Mouse (Mus musculus): ENCODE measurements around the gene Slfn2.
"Not testable (repeated sequence)": the region's sequence is repeated elsewhere in the genome, so short reads cannot be mapped to it uniquely, and the experiment has no call there.

Gene Slfn2

GRCm38 (mm10) chr11:83064946-83065345 lies at the start of gene Slfn2:
Slfn2 (plus strand) TSS chr11:83065112.
- DNase-seq (ENCODE audit: low spot score): no peak

DNA sequence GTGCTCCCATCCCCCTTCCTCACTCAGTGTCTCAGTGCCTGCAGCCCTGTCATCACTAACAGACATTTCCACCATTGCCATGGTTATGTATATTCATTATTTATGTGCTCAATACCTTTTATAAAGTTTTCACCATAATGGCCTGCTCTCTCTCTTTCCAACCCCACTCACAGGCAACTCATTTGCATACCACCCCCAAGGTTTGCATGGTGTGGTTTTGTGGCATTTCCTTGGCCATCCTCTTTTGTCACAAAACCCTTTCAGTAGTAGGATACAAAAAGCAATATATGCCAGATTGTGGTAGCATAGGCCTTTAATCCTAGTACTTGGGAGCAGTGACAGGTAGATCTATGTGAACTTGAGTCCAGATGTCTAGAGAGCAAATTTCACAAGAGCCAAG lies 48.8 kb upstream of the Slfn2 start:
- DNase-seq (ENCODE audit: low spot score): no peak

GRCm38 (mm10) chr11:83019561-83020519 lies 45.1 kb upstream of the Slfn2 start:
- DNase-seq (ENCODE audit: low spot score): not testable (repeated sequence)

DNA sequence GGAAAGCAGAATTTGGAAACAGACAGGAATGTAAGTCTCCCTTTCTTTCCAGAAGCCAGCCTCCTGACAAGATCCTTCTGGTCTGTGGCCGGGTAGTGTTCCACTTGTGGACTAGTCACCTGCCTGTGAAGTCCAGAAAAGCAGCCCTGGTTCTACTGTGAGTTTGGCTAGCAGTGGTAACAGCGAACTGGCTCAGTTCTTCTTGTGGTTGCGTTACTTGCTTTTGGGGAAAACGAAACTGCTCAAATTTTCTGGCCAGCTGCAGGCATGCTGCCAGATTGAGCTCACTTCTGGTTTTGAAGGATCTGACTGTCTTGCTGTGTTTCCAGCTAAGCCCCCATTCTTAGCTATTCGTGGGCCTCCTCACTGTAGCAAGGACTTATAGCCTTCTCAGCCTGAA lies 44.3 kb upstream of the Slfn2 start, which contains the start of gene Slfn8:
Gene Slfn8 (minus strand): TSS at position 190 of the 400 bp plus-strand sequence.
- peak; percentile 67 for DNase-seq (ENCODE audit: low spot score)

DNA sequence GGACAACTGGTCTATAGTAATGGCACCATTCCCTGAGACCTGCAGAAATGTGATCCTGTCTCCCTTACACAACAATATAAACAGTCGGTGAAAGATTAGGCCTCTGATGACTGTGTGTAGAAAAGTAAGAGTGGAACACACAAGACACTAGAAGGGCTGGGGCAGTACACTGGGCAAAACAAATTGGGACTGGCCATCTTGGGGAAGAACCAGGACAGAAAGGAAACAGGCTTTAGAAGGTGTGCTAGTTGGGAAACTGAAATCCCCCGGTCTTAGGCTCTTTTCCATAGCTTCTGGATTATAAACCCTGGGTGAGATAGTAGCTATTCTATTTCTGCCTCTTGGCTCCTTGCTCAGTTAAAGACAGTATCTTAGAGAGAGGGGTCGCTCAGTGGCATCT lies 26.2 kb upstream of the Slfn2 start:
- DNase-seq (ENCODE audit: low spot score): not testable (repeated sequence)

GRCm38 (mm10) chr11:83039156-83039555 lies 25.8 kb upstream of the Slfn2 start:
- DNase-seq (ENCODE audit: low spot score): no peak

- DNase-seq (ENCODE audit: low spot score): no peak
These were observed 25.1 kb upstream of the Slfn2 start for GRCm38 (mm10) chr11:83039796-83040195.

DNA sequence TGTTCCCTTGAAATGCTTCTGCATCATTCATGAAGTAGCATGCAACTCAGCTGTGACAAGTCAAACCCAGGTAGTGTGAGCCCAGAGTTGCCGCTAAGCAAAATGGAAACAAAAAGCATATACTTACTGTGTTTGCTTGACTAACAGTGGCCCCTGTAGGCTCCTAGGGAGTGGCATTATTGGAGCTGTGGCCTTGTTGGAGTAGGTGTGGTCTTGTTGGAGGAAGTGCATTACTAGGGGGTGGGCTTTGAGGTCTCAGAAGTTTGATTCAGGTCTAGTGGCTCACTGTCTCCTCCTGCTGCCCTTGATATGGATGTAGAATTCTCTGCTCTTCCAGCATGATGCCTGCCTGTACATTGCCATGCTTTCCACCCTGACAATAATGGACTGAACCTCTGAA lies 24.6 kb upstream of the Slfn2 start:
- DNase-seq (ENCODE audit: low spot score): no peak

GRCm38 (mm10) chr11:83041000-83041399 lies 23.9 kb upstream of the Slfn2 start:
- DNase-seq (ENCODE audit: low spot score): no peak

DNA sequence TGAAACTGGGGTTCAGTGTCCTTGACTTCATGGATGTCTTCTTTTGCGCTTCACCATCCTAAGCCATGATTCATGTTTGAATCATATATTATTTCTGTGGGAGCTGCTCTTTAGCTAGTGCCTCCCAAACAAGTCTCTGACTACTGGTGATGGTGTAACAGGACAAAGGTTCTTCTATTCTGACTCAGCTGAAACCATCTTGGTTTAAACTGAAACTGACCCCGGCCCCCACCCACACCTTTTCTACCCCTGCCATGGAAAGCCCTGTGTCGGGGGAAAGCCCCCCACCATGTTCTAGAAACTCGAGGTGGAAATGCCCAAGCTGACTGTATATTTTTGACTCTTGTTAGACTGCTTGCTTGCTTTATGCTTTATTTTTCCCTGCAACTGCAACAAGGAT lies 21.0 kb upstream of the Slfn2 start:
- DNase-seq (ENCODE audit: low spot score): no peak

GRCm38 (mm10) chr11:83045642-83046041 lies 19.3 kb upstream of the Slfn2 start:
- DNase-seq (ENCODE audit: low spot score): no peak

DNA sequence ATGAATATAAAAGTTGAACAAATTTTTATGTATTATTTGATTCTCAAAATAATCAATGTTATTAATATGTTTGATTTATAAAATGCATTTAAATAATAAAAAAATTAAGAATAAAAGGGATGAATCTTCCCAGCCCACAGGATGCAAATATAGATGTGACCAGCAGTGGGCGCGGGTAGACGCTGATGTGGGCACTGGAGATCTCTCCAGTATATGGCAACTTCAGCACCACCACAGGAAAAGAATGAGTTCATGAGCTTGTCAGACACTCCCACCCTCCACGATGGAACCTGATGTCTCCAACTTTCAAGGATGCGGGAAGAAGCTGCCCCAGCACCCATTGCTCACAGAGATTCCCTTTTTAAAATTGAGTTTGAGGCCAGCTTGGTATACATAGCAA lies 7.0 kb upstream of the Slfn2 start:
- peak; percentile 70 for DNase-seq (ENCODE audit: low spot score)

DNA sequence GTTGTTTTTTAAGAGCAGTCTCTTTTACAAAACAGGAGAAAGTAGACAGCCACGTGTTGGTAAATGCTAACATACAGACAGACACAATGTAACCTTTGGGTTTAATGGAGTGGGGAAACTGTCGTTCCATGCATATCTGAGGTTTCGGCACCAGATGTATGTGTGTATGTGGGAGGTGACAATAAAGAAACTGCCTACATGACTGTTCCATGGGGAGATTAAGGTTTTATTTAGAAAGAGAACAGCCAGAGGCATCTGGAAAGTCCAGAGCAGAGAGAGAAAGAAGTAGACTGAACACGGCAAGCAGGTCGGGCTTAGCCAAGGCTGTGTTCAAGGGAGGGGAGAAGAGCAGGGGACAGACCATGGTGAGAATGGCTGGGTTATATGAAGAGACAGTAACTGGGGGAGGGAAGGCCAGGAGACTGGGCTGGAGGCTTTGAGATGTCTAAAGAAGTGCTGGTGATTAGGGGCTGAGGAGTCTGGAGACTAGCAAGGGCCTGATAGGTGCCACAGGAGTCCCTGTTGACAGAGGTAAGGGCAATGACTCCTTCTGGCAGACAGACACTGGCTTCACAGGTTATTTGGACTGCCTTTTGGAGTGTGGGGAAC lies 4.4 kb upstream of the Slfn2 start:
- DNase-seq (ENCODE audit: low spot score): no peak

DNA sequence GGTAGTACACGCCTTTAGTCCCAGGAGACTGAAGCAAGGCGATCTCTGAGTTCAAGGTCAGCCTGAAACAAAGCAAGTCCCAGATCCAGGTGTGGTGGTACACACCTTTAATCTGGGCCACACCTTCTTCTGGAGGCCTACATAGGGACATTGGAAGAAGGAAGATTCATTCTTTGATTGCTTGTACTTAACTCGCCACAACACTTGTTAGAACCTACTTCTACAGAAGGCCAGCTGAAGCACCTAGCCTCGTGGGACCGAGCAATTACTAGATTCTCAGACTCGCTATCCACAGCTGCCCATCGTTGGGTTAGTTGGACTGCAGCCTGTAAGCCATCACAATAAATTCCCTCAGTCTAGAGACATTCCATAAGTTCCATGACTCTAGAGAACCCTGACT lies 3.1 kb upstream of the Slfn2 start:
- DNase-seq (ENCODE audit: low spot score): no peak

DNA sequence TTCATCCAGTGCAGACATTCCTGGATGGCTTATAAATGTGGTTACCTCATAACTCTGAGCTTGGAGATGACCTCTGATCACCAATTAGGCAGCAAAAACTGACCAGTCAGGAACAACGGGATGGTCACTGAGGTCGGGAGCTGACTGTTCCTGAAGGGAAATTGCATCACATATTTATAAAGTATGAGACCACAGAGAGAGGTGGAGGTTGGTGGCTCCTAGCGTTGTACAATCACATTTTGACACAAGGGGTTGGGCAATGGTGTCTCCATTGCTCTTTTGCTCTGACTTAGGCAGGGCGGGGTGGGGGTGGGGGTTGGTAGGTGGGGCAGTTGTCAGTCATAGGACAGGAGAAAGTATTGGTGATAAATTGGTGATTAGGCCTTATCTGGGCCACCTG lies 1.8 kb upstream of the Slfn2 start:
- DNase-seq (ENCODE audit: low spot score): peak; percentile 15

DNA sequence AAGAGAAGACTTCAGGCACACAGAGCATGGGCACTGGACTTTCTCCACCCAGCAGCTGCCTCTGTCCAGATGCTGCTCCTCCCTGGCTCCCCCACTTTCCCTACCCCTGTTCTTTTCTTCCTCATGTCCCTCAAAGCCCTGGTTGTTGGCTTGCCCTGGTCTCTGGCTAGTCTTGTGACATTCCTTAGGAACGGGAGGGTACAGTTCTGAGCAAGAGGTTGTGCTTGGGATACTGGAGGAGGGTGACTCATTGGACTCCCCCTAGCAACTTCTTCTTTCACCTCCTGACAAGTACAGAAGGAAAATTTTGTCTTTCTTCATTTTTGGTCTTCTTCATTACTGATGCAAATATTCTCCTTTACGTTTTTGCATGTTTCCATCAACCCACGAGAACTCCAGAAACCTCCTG lies 967 bp upstream of the Slfn2 start:
- no peak for DNase-seq (ENCODE audit: low spot score)

DNA sequence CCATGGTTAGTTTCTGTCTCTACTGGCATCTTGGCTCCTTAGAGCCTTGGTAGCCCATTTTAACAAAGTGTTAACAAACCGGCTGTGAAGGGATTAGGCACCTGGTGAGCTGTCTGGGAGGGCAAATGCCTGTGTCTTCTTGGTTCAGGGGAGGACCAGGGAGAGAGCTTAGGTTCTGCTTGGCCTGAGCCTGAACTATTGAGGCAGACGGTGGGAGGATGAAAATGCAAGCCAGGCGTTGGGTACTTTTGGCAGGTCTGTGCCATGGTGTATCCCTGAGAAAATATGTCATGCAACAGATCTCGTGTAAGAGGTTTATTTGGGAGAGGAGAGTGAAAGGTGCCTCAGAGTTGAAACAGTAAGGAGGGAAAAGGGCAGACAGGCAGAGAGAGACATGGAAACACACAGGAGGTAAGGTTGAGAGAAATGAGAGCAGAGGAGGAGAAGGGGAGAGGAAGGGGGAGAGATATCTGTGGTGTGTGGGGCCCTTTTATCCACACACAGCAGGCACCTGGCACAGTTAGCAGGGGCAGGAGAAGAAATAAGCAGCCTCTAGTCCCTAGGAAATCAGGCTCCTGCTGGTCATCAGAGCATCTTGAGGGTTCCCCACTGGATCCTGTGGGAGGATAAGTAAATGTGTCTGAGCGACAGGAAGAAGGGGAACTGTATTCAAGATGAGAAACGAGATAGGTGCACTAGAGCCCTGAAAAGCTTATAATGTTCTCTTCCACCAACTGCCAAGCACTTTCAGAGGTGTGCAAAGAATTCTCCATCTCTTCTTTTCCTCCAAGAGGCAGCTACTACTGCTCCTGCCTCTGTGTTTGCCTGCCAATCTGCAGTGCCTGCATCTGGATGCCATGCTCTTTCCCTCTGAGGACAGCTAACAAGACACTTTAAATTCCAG lies 781 bp downstream of the Slfn2 start:
- no peak for DNase-seq (ENCODE audit: low spot score)

- peak; percentile 47 for DNase-seq (ENCODE audit: low spot score)
These were observed 2.0 kb downstream of the Slfn2 start for GRCm38 (mm10) chr11:83066640-83067531.

DNA sequence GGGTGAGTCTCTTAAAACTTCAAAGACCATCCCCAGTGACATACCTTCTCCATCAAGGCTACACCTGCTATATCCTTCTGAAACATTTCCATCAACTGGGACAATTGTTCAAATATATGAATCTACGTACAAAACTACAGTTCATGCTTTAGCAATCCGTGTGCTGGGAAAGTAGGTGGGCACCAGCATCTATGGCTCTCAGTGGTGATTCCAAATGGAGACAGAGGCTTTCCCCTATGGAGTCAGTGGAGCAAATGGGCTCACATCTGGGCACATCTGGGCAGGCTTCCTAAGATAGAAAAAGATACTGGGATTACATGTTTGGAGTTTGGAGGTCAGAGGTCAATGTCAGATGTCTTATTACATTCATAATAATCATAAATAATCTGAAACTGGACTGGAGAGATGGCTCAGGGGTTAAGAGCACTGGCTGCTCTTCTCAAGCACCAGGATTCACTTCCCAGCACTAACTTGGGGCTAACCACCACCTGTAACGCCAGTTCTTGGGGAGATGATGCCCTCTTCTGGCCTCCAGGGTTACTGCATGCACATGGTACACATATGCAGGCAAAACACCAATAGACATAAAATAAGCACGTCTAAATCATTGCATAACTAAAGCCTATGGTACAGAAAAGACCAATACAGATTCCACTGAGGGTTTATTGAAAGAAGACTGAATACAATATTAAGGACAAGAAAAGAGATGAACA lies 3.2 kb downstream of the Slfn2 start:
- no peak for DNase-seq (ENCODE audit: low spot score)

GRCm38 (mm10) chr11:83070321-83070970 lies 5.5 kb downstream of the Slfn2 start:
- DNase-seq (ENCODE audit: low spot score): no peak

All from adipocyte (in vitro differentiated cells).